Mouse (Mus musculus): ENCODE data around the gene Mapk8ip2. TPM values are rescaled to one million over a fixed set of nuclear protein-coding genes. Genes with fewer than 3 reads are reported as not detected.

The Mapk8ip2 gene
- total RNA-seq, 2 experiments from 2014 or later, result 0.05 to 0.12 TPM

Other genes starting within 250 kb of the Mapk8ip2 start
- gene Ppp6r2, start 242.4 kb upstream of the Mapk8ip2 start, total RNA-seq (2021), result 10 to 100 TPM; 59.5 to 60.6 TPM
- gene Sbf1, start 138.6 kb upstream of the Mapk8ip2 start, total RNA-seq (2021), result 10 to 100 TPM; 71.2 to 77.1 TPM
- not detected for gene Adm2, start 131.2 kb upstream of the Mapk8ip2 start, total RNA-seq (2021)
- gene Miox, start 119.5 kb upstream of the Mapk8ip2 start, total RNA-seq (2021), result not detected
- gene Lmf2, start 98.3 kb upstream of the Mapk8ip2 start, total RNA-seq (2021), result 10 to 100 TPM; 44.2 to 48.9 TPM
- gene Ncaph2, start 98.2 kb upstream of the Mapk8ip2 start, total RNA-seq (2021), result 10 to 100 TPM; 79.2 to 80.9 TPM
- gene Sco2, start 80.1 kb upstream of the Mapk8ip2 start, total RNA-seq (2021), result 10 to 100 TPM; 20.5 to 22.0 TPM
- gene Tymp, start 76.9 kb upstream of the Mapk8ip2 start, total RNA-seq (2021), result under 1 TPM; 0.31 to 0.64 TPM
- gene Odf3b, start 74.6 kb upstream of the Mapk8ip2 start, total RNA-seq (2021), result 1 to 10 TPM; 1.3 to 1.5 TPM
- not detected for gene Klhdc7b, start 69.0 kb upstream of the Mapk8ip2 start, total RNA-seq (2021)
- gene Syce3, start 43.4 kb upstream of the Mapk8ip2 start, total RNA-seq (2021), result not detected
- gene Cpt1b, start 28.1 kb upstream of the Mapk8ip2 start, total RNA-seq (2021), result 100 to 1,000 TPM; 700 to 720 TPM
- gene C730034F03Rik, start 24.3 kb upstream of the Mapk8ip2 start, total RNA-seq (2021), result 1 to 10 TPM; 1.9 to 2.4 TPM
- gene Gm44502, start 24.2 kb upstream of the Mapk8ip2 start, total RNA-seq (2021), result 10 to 100 TPM; 14.6 to 15.4 TPM
- 10 to 100 TPM; 71.8 to 73.9 TPM for gene Chkb, start 24.0 kb upstream of the Mapk8ip2 start, total RNA-seq (2021)
- 10 to 100 TPM; 18.1 to 18.4 TPM for gene Arsa, start 23.5 kb downstream of the Mapk8ip2 start, total RNA-seq (2021)
- 10 to 100 TPM; 82.6 to 86.1 TPM for gene Shank3, start 45.7 kb downstream of the Mapk8ip2 start, total RNA-seq (2021)
- gene Acr, start 114.4 kb downstream of the Mapk8ip2 start, total RNA-seq (2021), result 1 to 10 TPM in 1 of 2 experiments, under 1 TPM in 1; 0.55 to 1.5 TPM
- 1 to 10 TPM; 8.0 to 9.1 TPM for gene Rabl2, start 138.0 kb downstream of the Mapk8ip2 start, total RNA-seq (2021)

Measured in heart, postnatal 10 days (tissue).